Mouse (Mus musculus) thymus, postnatal 4 days (tissue): ENCODE results near the gene Dnajc9.

Experiments used
- DNase-seq: peaks from one replicate; pipeline ENCODE4 v3.0.0; 2021

Gene Dnajc9

GRCm38 (mm10) chr14:20388441-20389129 lies at the start of gene Dnajc9:
Gene Dnajc9 (minus strand): TSS chr14:20388910.
- DNase-seq: peak; percentile 97

GRCm38 (mm10) chr14:20436976-20437375 lies 48.3 kb upstream of the Dnajc9 start:
- no peak for DNase-seq

DNA sequence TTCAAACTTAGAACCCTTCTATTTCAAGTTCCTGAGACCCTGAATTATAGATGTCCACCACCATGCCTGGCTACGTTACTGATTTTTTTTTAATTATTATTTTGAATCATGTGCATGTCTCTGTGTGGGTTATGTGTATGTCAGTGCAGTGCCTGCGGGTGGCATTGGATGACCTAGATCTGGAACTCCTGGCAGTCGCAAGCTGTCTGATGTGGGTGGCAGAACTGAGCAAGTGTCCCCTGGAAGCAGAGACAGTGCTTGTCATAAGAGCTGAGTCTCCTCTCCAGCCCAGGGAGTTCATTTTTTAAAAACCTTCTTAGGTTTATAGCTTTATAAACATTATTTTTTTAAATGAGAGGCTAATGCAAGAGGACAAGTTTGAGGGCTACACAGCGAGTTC lies 43.7 kb upstream of the Dnajc9 start:
- DNase-seq: no peak

GRCm38 (mm10) chr14:20431726-20432125 lies 43.0 kb upstream of the Dnajc9 start:
- no peak for DNase-seq

GRCm38 (mm10) chr14:20429833-20430232 lies 41.1 kb upstream of the Dnajc9 start:
- DNase-seq: no peak

GRCm38 (mm10) chr14:20428593-20428992 lies 39.9 kb upstream of the Dnajc9 start:
- no peak for DNase-seq

DNA sequence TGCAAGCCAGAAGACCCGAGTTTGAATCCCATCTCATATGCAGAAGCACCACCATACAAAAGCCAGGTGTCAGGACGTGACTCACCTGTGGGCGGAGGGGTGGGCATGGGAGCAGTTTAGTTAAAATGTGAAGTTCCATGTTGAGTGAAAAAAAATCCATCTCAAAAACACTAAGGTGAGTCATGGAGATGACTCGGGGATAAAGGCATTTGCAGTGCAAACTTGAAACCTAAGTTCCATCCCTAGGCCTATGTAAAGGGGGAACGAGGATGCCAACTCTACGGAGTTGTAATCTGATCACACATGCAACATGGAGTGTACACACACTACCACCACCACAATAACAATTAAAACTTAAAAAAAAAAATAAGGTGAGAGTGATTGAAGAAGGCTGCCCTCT lies 34.3 kb upstream of the Dnajc9 start:
- no peak for DNase-seq

DNA sequence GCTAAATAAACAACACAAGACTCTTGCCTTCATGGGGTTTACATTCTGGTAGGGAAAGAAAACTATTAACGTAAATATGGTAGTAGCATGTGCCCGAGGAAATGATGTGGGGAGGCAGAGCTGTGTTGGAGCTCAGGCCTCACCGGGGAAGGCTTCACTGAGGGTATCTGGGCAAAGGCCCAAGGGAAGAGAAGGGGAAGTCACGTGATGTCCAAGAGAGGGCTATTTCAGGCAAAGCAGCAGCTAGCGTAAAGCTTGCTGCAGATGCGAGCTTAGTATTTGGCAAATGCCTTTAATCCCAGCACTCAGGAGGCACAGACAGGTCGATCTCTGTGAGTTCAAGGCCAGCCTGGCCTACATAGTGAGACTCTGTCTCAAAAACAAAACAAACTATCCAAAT lies 33.5 kb upstream of the Dnajc9 start:
- DNase-seq: no peak

- DNase-seq: peak; percentile 47
These were observed 11.4 kb upstream of the Dnajc9 start for GRCm38 (mm10) chr14:20400071-20400470.

GRCm38 (mm10) chr14:20398864-20399263 lies 10.2 kb upstream of the Dnajc9 start:
- DNase-seq: peak; percentile 75

GRCm38 (mm10) chr14:20397220-20397619 lies 8.5 kb upstream of the Dnajc9 start:
- no peak for DNase-seq

GRCm38 (mm10) chr14:20393205-20393913 lies 4.6 kb upstream of the Dnajc9 start, which contains the start of gene Mrps16:
Gene Mrps16 (minus strand): TSS chr14:20393634.
- peak; percentile 93 for DNase-seq

DNA sequence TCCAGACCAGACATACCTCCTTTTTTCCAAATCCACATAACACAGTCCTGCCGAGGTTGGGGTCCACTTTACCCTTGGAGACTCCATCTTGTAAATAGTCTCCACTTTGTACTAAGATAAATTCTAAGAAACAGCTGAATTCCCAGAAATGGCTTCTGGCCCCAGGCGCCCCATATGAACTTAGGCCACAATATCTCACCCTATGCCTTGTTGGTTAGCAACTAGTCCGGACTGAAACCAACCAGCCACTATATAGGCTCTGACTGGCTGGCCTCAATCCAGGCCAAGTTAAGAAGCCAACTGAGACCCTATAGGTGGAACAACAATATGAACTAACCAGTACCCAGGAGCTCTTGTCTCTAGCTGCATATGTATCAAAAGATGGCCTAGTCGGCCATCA lies 3.6 kb upstream of the Dnajc9 start:
- DNase-seq: no peak

GRCm38 (mm10) chr14:20389446-20390079 lies 853 bp upstream of the Dnajc9 start:
- DNase-seq: no peak

DNA sequence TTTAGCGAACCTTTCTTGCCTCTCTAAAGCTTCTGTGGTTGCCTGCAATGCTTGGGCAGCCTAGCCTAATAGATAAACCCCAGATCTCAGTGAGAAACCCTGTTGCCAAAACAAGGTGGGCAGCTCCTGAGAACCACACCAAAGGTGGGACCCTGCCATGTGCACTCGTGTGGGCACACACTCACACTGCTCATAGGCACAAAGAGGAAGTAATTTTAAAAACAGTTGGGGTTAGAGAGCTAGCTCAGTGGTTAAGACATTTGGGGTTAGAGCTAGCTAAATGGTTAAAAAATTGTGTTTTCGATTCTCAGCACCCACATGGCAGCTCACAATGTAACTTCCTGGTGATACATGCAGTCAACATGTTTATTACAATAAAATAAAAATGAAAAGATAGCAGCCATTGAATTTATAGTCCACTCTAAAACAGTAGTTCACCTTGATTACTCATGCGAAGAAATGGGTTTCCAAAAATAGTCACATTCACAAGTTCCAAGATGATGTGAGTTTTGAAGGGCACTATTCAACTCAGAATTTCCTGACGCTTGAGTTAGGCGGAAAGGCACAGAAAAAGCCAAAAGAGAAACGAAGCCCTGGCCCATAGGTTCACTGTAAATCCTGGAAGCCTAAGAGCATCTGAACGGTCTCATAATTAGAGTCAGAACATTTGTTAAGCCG lies 8.8 kb downstream of the Dnajc9 start:
- DNase-seq: no peak

DNA sequence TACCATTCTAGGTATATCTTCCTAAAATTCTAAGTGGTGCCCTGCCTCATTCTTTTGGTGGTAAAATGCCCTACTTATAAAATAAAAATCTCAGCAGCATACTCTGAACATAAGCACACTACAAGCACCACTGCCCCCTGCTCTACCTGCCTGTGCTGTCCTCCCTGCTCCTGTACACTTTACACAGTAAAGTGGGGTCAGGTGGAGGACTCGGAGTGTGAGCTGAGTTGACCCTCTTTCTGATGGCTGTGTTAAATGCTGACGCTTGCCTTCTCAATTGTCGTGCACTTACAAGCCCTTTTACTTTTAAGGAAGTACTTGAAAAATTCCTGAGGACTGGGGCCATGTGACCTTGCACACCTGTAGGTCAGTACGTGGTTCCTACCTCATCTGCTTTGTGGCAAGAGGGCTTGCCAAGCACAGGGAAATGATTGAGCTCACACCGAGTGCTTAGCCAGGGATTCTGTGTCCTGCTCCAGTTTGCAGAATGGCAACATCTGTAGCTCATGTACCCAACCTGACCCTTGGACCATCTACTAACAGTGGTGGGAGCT lies 9.5 kb downstream of the Dnajc9 start:
- no peak for DNase-seq

DNA sequence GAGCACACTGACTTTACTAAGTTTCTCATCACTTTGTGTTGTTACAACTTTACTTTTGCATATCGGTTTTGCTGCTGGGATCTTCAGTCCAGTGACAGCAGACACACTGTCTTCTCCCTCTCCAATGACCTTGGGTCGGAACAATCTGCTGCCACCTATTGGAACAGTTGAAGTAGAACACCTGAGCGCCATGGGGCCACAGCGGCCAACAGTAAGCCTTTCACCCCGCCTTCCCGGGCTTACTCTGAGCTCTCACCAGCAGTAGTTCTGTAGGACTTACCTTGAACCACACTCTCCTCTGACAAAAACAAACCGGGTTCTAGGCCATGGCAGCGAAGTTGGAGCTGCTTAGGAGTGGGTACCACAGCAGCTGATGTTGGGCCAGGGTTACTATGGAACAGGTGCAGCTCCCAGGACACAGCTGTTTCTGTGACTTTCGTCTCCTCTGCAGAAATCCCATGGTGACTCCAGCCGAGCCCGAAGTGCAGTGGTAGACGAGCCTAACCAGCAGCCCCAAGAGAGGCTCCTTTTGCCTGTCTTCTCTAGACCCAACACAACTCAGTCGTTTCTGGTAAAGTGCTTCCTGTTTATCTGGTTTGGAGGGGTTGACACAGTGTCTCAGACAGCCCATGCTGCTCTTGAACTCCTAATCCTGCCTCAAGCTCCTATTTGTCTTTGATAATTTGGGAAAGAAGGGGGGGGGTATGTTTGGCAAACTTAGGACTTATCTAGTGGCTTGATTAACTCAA lies 10.2 kb downstream of the Dnajc9 start:
- DNase-seq: peak; percentile 73

GRCm38 (mm10) chr14:20377112-20377521 lies 11.6 kb downstream of the Dnajc9 start:
- DNase-seq: no peak

- no peak for DNase-seq
These were observed 16.9 kb downstream of the Dnajc9 start for GRCm38 (mm10) chr14:20371854-20372253.

DNA sequence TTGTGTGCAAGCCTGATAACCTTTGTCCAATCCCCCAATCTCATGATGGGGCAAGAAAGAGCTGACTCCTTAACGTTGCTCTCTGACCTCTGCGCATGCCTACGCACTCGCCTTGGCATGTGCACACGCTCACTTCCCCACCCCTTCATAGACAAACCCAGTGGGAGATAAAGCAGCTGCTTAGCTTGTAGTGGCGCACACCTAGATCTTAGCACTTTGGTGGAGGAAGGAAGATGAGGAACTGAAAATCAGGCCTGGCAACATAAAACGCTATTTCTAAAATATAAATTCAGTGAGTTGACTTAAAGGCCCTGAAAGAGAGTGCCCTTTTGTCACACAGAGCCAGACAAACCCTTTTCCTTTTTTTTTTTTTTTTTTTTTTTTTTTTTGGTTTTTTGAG lies 17.9 kb downstream of the Dnajc9 start:
- no peak for DNase-seq

GRCm38 (mm10) chr14:20368271-20368670 lies 20.4 kb downstream of the Dnajc9 start:
- peak; percentile 30 for DNase-seq

DNA sequence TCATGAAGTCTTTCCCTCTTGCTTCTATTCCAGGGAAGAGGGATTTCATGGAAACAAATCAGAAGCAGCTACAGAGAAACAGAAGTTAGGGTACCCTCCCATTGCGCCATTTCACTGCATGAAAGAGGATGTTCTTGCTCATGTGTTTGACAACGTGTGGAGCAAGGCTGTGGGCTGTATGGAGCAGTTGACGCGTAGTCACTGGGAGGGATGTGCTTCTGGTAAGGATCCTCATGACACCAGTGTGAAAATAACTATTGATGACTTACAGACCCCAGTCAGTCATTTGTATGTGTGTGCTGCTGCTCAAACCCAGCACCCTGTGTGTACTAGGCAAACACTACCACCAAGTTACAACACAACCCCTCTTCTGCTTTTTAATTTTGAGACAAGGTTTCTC lies 25.5 kb downstream of the Dnajc9 start:
- no peak for DNase-seq
